Mouse (Mus musculus): ENCODE measurements around the gene Cdk20.
"Not testable (repeated sequence)": the region's sequence is repeated elsewhere in the genome, so short reads cannot be mapped to it uniquely, and the experiment has no call there.

The Cdk20 gene

DNA sequence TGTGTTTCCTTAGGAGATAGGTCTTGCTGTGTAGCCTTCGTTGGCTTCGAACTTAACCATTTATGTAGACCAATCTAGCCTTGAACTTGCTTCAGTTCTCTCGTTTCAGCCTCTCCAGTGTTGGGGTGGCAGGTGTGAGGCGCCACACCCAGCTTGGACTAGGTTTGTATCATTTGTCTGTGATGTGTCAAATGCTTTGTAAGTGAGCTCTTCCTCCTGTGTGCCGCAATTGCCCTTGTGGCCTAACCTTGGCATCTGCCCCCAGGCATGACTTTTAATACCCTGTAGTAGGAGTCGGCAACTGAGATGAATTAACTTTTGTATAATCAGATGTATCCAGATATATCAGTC, 9.5 kb upstream of the Cdk20 start:
- DNase-seq (ENCODE audit: low read depth, low spot score): no peak

DNA sequence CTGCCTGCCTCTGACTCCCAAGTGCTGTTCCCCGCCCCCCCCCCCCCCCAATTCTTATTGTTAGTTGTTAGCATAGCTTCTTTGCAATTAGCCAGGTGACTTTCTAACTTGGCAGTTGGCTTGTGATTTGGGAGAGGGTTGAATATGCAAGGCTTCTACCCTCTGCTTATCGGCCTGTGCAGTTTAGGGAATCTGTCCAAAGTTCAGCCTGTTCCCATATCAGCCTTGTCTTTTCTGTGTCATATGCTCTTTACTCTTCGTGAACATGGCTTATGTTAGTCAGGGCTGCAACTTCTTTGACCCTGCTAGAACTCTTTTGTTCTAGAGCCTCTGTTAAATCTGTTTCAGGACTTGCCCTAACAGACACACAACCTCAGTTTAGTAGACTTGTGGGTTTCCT, 7.8 kb upstream of the Cdk20 start:
- DNase-seq (ENCODE audit: low read depth, low spot score): no peak

DNA sequence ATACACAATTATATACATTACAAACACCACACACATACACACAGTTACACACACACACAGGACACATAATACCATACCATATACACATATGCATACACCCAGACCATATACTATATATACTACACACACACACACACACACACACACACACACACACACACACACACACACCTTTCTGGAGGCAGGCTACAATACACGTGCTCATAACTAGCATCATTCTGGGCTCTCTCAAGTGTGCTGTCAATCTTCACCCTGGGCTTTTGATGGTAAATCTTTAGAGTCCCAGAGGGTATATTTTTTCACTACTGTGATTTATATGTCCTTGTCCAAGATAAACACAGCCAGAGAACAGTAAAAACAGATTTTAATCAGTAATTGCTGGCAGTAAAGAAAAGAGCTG, 6.8 kb upstream of the Cdk20 start:
- DNase-seq (ENCODE audit: low read depth, low spot score): no peak

DNA sequence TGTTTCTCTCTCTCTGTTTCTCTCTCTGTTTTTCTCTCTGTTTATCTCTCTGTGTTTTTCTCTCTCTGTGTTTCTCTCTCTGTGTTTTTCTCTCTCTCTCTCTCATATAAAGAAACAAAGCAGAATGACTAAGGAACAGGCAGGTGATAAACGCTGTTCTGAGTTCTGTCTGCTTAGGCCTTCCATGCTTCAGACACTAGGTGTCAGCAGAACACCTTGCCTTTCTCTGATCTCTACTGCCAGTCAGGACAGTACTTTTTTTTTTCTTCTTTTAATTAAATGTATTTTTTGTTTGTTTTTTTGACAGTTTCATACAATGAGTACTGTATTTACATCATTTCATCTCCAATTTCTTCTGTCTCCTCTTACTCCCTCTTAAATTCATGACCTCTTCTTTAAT, 2.8 kb upstream of the Cdk20 start:
- DNase-seq (ENCODE audit: low read depth, low spot score): peak; percentile 47

DNA sequence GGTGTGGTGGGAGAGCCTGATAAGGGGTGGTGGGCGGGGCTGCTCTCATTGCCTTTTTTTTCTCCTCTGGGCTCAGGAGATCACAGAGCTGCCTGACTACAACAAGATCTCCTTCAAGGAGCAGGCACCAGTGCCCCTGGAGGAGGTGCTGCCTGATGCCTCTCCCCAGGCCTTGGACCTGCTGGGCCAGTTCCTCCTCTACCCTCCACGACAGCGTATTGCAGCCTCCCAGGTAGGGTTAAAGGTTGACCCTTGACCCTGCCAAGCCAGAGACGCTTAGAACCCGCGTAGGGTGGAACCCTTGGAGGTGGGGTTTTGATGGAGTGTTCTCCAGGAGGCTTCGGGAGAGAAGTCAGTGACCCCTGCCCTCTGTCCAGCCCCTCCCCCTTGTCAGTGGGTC, 5.7 kb downstream of the Cdk20 start:
- no peak for DNase-seq (ENCODE audit: low read depth, low spot score)

DNA sequence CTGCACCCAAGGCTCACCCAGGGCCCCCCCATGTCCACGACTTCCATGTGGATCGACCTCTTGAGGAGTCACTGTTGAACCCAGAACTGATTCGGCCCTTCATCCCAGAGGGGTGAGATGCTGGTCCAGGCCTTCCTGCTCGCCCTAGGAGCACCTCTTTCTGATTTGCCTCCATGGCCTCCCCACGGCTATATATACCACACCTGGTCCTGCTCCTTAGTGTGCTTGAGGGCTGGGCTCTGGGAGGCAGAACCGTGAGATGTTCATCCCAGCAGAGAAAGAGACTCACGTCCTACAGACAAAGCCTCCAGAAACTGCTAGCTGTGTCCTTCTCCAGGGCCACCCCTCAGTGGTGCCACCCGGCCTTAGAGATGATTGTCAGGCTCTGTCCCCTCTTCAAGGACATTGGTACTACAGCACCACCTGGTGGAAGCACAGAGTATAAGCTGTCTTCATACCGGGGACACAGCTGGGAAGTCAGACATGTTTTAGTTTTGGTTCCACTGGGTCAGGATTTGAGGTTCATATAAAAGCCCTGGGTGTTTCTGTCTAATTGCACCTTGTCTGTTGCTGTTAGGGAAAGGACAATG, 6.8 kb downstream of the Cdk20 start:
- DNase-seq (ENCODE audit: low read depth, low spot score): peak; percentile 83

DNA sequence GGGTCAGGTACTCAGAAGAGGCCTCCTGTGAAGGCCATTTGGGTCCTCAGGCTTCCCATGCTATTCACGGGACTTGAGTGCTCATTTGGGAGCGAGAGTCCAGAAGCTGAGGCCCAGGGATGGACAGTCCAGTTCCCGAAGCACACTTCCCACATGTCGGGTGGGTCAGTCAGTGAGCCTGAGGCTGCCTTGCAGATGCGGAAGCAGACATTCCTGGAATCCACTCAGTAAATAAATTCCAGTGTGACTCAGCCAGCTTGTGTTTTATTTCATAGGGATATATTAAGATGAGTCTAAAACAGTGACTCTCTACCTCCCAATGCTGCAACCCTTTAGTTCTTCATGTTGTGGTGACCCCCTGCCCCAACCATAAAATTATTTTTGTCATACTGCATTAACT, 7.4 kb downstream of the Cdk20 start:
- no peak for DNase-seq (ENCODE audit: low read depth, low spot score)

DNA sequence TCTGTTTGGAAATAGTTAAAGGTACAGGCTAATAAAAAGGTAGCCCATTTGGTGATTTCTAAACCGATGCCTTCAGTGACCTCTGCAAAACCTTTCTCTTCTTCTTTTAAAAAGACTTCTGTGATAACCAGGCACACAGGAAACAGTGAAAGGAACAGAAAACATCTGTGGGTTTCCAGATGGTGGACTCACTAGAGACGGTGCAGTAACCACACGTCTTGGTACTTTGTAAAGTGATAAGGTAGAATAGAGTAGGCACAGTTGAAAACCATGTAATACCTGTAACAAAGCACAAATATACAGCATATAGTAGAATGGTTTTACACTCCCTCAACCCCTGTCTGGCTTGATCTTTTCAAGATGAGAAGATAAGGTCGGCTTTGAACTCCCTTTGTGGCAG, 8.5 kb downstream of the Cdk20 start:
- DNase-seq (ENCODE audit: low read depth, low spot score): no peak

DNA sequence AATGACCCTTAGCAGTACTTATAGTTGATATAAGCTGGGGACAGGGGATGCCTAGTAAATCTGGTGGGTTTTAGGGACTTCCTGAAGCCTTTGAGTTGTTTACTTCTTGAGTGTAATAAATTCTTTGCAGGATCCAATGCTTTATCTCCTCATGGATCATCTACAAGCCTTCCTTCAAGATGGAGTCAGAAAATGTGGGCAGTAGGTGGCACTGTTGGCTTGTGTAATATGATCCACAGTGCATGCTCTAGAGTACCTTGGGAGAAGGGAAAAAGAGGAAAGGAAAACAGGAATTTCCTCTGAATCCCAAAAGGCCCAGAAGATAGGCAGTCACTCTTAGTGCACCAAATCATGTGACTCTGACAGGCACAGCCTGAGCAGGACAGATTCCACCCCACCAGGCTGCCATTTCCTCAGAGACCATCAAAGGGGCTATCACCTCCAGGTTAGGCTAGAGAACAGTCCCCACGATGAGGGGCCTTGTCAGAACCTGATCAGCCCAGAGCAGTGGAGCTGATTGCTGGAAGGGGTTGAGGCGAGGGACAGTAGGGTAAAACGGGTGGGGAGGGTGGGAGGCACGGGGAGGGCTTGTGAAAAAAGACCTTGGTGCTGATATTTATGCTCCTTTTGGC, 11.3 kb downstream of the Cdk20 start:
- DNase-seq (ENCODE audit: low read depth, low spot score): peak; percentile 87

DNA sequence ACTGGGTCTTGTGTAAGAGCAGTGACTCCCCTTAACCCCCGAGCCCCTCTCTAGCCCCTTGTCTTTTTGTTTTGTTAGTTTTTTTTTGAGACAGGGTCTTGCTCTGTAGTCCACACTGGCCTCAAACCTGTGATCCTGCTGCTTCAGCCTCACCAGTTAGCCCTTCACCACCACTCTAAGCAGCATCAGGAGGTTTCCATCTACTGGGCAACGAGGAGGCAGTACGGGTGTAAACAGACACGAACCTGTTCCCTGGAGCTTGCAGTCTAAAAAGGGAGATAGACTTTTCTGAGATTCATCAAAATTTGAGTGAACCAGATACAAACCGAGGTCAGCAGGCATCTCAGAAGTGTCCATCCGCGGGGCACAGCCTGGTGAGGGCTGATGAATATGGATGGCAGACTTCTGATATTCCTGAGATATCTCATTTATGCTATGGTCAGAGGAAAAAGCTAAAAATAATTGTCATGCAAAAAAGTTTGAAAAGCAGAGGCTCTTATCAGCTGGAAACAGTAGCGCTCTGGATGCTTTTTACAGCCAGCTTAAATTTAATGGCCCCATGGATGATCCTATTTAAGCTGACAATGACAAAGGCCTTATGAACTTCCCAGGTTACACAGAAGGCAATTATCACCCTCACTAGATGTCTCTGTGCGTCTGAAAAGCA, 13.3 kb downstream of the Cdk20 start:
- DNase-seq (ENCODE audit: low read depth, low spot score): no peak

DNA sequence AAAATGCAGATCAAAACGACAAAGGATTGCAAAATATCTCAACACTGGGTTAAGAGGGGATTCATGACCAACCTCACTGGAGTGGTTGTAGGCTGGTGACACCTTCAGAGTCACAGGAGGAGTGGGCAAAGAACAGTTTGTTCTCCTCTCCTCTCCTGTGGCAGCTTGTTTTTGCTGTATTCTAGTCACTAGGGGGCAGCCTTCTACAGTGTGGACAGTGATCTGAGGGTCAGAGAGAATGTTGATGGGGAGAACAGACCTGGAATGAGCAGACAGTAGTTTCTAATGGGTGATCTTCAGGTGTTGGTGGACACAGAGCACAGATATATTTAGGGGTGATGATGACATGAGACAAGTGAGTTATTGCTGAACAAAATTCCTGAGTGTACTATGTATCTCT, 15.8 kb downstream of the Cdk20 start:
- peak; percentile 58 for DNase-seq (ENCODE audit: low read depth, low spot score)

DNA sequence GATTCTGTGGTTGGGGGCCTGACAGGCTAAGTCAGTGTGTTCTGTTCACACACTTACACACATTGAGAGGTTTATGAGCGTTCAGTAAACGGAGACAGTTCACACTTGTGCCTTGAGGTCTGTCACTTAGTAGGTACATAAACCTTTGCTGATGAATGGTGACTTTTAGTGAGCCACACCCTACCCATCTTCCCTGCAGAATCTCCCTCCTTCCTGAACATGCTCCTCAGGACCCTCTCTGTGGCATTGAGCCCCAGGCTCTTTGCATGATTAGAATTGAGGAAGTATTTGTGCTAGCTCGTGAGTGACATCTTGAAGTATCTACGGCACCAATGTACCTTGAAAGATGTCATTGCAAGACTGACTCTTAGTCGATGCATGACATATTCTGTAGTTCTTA, 16.6 kb downstream of the Cdk20 start:
- no peak for DNase-seq (ENCODE audit: low read depth, low spot score)

DNA sequence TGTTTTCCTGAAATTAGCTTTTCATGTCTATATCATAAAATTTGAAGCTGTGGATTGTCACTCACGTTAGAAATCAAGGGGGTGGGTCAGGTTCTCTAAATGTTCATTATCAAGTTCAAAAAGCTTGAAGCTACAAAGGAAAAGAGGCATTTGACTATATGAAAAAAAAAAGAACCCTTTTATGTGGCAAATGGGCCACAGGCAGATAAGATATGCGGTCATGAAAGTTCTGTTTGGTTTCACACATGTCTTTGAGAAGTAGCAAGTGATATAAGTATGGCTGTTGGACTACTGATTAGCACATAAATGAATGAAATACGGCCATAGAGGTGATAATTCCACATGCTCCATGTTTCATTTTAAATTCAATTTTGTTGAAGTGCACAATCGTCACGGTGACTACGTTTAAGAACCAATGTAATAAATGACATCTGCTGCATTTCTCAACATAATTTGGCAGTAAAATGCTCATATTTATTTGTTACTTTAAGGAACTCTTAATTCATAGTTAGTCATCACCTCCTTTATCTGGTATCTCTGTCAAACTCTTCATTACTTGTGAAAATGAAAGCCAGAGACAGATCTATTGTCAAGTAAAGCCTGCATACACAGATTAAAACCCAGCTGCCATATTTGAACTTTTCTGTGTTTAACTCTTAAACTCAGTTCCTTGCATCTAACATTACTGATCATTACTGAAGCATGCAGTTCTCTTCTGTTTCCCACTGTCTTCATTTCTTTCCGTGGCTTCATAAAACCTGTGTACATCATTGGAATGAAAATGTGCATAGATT, 18.1 kb downstream of the Cdk20 start:
- DNase-seq (ENCODE audit: low read depth, low spot score): no peak

DNA sequence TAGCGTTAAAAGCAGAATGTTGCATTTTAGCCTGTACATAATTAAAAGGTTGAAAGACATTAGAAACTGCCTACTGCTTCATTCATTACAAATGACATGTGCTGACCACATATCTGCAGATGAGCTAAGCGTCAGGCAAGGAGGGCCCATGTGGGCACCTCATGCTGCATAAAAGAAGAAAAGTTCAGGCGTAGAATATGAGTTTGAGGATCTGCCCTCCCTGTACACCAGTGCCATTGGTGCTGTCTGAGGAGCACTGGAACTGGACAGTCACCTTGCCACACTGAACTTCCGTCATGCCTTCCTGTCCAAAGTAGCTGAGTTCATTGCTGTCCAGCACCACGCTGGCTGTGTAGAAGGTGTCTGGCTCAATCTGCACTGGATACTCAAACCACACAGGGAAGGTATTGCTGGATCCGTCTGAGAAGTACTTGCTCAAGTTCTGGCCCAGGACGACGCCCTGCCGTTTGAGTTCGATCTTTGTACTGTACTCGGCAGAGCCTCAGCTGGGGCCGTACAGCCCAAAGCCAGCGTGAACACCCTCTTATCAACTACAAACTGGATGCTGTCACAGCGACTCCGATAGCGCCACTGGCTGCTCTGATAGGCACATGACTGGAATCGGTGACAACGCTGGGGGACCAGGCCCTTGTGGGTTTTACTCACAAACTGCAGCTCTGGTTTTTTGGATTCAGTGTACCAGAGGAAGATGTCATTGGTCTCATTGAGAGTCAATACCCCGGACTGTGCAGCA, 25.3 kb downstream of the Cdk20 start:
- DNase-seq (ENCODE audit: low read depth, low spot score): not testable (repeated sequence)

DNA sequence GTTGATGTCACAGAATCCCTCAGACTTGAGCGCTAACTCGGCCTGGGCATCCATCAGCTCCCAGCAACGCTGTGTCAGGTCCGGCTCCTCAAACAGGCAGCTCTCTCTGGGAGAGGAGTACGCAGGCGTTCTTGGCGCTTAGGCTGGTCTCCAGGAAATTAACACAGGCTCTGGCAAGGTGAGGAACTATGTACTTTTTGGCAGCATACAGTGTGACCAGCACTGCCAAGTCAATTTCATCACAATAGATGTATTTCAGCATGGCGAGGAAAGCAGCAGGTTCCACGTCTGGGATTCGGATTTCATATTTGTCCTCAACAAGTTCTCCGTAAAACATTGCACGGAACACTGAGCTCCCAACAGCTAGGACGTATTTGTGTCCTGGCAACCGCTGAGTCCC, 26.1 kb downstream of the Cdk20 start:
- DNase-seq (ENCODE audit: low read depth, low spot score): peak; percentile 70

DNA sequence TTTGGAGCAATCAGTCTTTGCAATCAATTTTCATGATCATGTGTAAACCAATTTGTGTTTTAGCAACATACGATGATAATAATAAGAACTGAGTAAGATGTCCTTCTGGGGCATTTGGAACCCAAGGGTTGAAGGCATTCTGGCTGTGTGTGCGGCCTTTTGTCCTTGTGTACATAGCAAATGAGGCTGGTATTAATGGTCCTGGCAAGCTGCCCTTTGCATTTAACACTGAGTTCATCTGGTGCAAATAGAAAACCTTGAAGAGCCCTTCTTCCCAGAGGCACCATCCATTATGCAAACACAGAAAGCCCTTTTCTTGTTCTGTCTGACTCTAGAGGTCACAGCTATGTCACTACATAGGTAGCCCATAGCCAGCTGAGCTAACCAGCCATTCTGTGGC, 30.5 kb downstream of the Cdk20 start:
- DNase-seq (ENCODE audit: low read depth, low spot score): no peak

DNA sequence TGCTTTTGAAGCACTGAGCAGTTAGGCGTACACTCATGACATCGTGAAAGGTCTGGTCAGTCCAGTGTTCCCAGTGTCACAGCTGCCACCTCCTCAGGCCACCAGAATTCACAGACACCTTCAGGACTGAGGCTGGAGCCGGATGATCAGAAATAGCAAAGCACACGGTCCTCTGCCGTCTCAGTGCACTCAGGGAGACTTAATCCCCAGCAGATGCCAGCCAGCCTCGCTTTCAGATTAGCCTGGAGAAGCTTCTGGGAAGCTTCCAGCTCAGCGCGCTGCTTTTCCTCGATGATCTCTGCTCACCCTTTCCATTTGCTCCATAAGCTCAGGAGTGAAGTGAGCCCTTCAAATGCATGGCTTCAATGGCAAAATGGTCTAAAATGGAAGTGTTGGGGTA, 33.1 kb downstream of the Cdk20 start:
- peak; percentile 65 for DNase-seq (ENCODE audit: low read depth, low spot score)

DNA sequence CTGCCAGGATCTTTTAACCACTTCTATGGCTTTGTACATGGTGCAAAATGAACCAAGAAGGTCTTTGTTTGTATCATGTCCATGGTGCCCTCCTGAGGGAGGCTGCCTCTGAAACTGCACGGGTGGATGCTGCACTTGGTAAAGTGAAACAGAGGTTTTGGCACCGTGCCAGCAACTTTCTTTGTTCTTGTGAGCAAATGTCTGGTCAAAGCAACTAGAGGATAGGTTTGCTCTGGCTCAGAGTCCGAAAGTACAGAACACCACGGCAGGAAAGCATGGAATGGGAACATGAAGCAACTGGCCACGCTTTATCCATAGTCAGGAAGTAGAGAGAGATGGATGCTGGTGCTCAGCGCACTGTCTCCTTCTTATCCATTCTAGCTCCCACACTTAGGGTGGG, 35.8 kb downstream of the Cdk20 start:
- no peak for DNase-seq (ENCODE audit: low read depth, low spot score)

DNA sequence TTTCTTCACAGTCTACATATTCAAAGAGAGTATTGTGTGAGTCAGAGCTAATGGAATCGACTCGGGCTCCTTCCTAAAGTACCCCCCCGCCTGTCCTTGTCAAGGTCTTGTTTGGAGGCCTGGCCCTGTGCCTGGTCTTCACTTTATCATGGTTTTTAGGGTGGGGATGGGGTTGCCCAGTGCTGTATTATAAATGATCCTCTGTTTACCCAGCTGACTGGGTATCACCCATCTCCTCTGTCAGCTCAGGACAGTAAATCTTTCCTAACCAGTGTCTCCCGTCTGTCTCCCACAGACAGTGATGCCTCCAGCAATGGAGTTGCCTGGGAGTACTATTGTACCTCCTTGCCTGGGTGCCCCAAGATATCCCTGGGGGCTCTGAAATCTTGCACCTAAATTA, 45.9 kb downstream of the Cdk20 start:
- no peak for DNase-seq (ENCODE audit: low read depth, low spot score)

DNA sequence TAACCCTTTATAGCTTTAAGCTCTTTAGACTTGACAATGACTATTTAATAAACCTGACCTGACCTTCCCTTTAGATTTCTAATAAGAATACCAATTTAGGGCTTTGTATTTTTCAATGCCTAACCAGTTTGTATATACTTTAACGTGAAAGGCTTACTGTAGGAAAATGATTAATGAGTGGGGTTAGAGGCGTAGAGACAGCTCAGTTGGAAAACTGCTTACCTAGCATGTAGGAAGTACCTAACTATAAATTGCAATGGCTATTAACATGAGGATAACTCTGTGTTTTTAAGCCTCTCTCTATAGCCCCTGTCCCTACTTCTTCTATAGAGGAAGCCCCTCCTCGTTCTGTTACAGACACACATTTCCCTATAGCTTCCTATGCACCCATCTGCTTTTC, 47.8 kb downstream of the Cdk20 start:
- no peak for DNase-seq (ENCODE audit: low read depth, low spot score)

DNA sequence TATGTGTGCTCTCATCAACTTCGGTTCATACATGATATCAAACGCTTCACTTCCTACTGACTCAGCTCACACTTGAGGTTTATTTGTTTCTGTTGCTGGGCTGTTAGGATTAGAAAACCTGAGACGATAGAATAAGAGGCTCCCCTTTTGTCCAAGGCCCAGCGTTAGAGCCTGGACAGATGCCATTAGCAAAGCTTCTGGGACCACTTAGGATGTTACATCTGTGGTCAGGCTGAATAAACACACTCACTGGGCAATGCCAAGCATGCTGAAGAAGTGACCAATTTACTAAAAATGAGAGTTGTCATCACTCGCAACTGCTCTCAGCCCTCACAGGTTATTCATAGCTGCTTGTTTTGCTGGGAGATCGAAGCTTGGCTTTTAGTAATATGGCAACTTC, 57.8 kb downstream of the Cdk20 start:
- no peak for DNase-seq (ENCODE audit: low read depth, low spot score)

Measured in brain, adult 2 months (tissue).